Mouse (Mus musculus) right cerebral cortex, adult 2 months (tissue): ENCODE results near the gene Zfp972.
"Not testable (repeated sequence)": the region's sequence is repeated elsewhere in the genome, so short reads cannot be mapped to it uniquely, and the experiment has no call there.

Source experiments
- DNase-seq, 2 experiments: peaks; one replicate each; pipeline ENCODE4 v3.0.0; 2021 to 2022; ENCODE audit warnings: low spot score in 2 of 2

Gene Zfp972

GRCm38 (mm10) chr2:177925563-177926103 lies at the start of gene Zfp972:
Gene Zfp972, minus strand, starts transcription at chr2:177925613.
- DNase-seq: not testable (repeated sequence)

- DNase-seq: not testable (repeated sequence)
Measured at GRCm38 (mm10) chr2:177974814-177975213, 49.4 kb upstream of the Zfp972 start.

- DNase-seq: peak; percentile 86 to 87
Measured at GRCm38 (mm10) chr2:177957145-177957544, 31.7 kb upstream of the Zfp972 start, which contains the start of gene Gm14326. Gene Gm14326, minus strand, starts transcription at chr2:177957297.

GRCm38 (mm10) chr2:177956734-177957133 lies 31.3 kb upstream of the Zfp972 start:
- peak; percentile 31 to 40 for DNase-seq

- not testable (repeated sequence) for DNase-seq
Measured at GRCm38 (mm10) chr2:177903276-177903675, 22.1 kb downstream of the Zfp972 start.

- not testable (repeated sequence) for DNase-seq
Measured at GRCm38 (mm10) chr2:177898171-177898570, 27.2 kb downstream of the Zfp972 start.

GRCm38 (mm10) chr2:177897046-177897578 lies 28.3 kb downstream of the Zfp972 start, which contains the start of gene Gm14327:
Gene Gm14327, plus strand, starts transcription at chr2:177897096.
- DNase-seq: not testable (repeated sequence)

- not testable (repeated sequence) for DNase-seq
Measured at GRCm38 (mm10) chr2:177887743-177888142, 37.7 kb downstream of the Zfp972 start.

GRCm38 (mm10) chr2:177862254-177862653 lies 63.2 kb downstream of the Zfp972 start:
- not testable (repeated sequence) for DNase-seq
